Mouse (Mus musculus) CH12.LX (cell line): ENCODE data around the gene Aip. TPM values are rescaled to one million over a fixed set of nuclear protein-coding genes. Genes with fewer than 3 reads are reported as not detected.

Source experiments
- DNase-seq: peaks from one replicate; pipeline ENCODE4 v3.0.0-alpha.2; 2013; ENCODE audit errors: extremely low read depth
- H3K27ac ChIP-seq: 2 replicates; pipeline ENCODE4 v1.5.1; 2012; ENCODE audit warnings: low read depth, mild to moderate bottlenecking, control low read depth, moderate library complexity; ENCODE audit not compliant: insufficient read depth
- H3K27me3 ChIP-seq: replicated peaks from 2 replicates; pipeline ENCODE3; 2012; ENCODE audit warnings: inconsistent platforms
- H3K36me3 ChIP-seq, 2 experiments: replicated peaks in 1 of 2; 2 replicates each; pipeline versions ENCODE3 to v1.6.1; 2012; ENCODE audit warnings: inconsistent platforms in 1 of 2, low read length in 1 of 2, mild to moderate bottlenecking in 1 of 2, mixed read lengths in 1 of 2, moderate library complexity in 1 of 2; ENCODE audit not compliant: control insufficient read depth in 1 of 2, insufficient read depth in 1 of 2
- H3K4me1 ChIP-seq, 2 experiments: 2 replicates each; pipeline ENCODE4 v1.6.1; 2012; ENCODE audit warnings: inconsistent platforms in 1 of 2, moderate library complexity in 1 of 2; ENCODE audit not compliant: insufficient read depth in 2 of 2, control insufficient read depth in 1 of 2
- H3K4me2 ChIP-seq: 2 replicates; pipeline ENCODE4 v1.6.1; 2012; ENCODE audit warnings: low read depth, mild to moderate bottlenecking, control low read depth; ENCODE audit not compliant: poor library complexity, insufficient read depth, severe bottlenecking
- H3K4me3 ChIP-seq, 3 experiments: fragments of 150-350 bp in 1 of 3; sonication (generic) in 1 of 3; replicated peaks in 1 of 3; 2 replicates each; pipeline versions ENCODE3 to v1.5.1; 2011 to 2012; ENCODE audit warnings: low read depth in 2 of 3, low read length in 2 of 3, mild to moderate bottlenecking in 2 of 3, moderate library complexity in 2 of 3, control low read depth in 1 of 3, improper control_type of control experiment in 1 of 3, inconsistent platforms in 1 of 3, mixed read lengths in 1 of 3; ENCODE audit not compliant: poor library complexity in 1 of 3
- H3K79me2 ChIP-seq: replicated peaks from 2 replicates; pipeline ENCODE4 v1.6.1; 2012; ENCODE audit warnings: mild to moderate bottlenecking, moderate library complexity; ENCODE audit not compliant: control insufficient read depth, poor library complexity, insufficient read depth, severe bottlenecking; ENCODE audit errors: extremely low read depth
- H3K9ac ChIP-seq: 2 replicates; pipeline ENCODE4 v1.6.1; 2012; ENCODE audit warnings: low read depth, mild to moderate bottlenecking, control low read depth, moderate library complexity; ENCODE audit not compliant: insufficient read depth
- H3K9me3 ChIP-seq: replicated peaks from 2 replicates; pipeline ENCODE3; 2012; ENCODE audit warnings: low read length, inconsistent platforms, mixed read lengths
- BHLHE40 ChIP-seq: IDR thresholded peaks from 2 replicates; pipeline ENCODE4 v1.6.1; 2011; ENCODE audit warnings: mild to moderate bottlenecking, low read depth, low read length, improper control_type of control experiment
- CHD1 ChIP-seq: IDR thresholded peaks from 2 replicates; pipeline ENCODE4 v1.6.1; 2012; ENCODE audit warnings: low read depth, low read length, improper control_type of control experiment, inconsistent platforms
- CHD2 ChIP-seq: IDR thresholded peaks from 2 replicates; pipeline ENCODE4 v1.6.1; 2011; ENCODE audit warnings: low read length, improper control_type of control experiment
- ETS1 ChIP-seq: conservative IDR thresholded peaks from 2 replicates; pipeline ENCODE4 v1.6.1; 2012; ENCODE audit warnings: low read depth, mild to moderate bottlenecking, inconsistent platforms, low read length, improper control_type of control experiment, moderate library complexity
- MAX ChIP-seq: IDR thresholded peaks from 2 replicates; pipeline ENCODE4 v1.6.1; 2011; ENCODE audit warnings: low read length, improper control_type of control experiment
- MXI1 ChIP-seq: IDR thresholded peaks from 2 replicates; pipeline ENCODE4 v1.6.1; 2011; ENCODE audit warnings: mild to moderate bottlenecking, low read depth, low read length, improper control_type of control experiment
- MYC ChIP-seq: IDR thresholded peaks from 2 replicates; pipeline ENCODE4 v1.6.1; 2011; ENCODE audit warnings: low read depth, mild to moderate bottlenecking, improper control_type of control experiment, low read length
- NELFE ChIP-seq: IDR thresholded peaks from 2 replicates; pipeline ENCODE4 v1.6.1; 2011; ENCODE audit warnings: low read depth, low read length, improper control_type of control experiment
- NRF1 ChIP-seq: IDR thresholded peaks from 2 replicates; pipeline ENCODE4 v1.6.1; 2014; ENCODE audit warnings: low read depth, mild to moderate bottlenecking, inconsistent platforms, low read length, improper control_type of control experiment, moderate library complexity
- RAD21 ChIP-seq: IDR thresholded peaks from 2 replicates; pipeline ENCODE4 v1.6.1; 2011; ENCODE audit warnings: low read depth, mild to moderate bottlenecking, low read length, improper control_type of control experiment, moderate library complexity
- SIN3A ChIP-seq: IDR thresholded peaks from 2 replicates; pipeline ENCODE4 v1.6.1; 2012; ENCODE audit warnings: low read length, improper control_type of control experiment, inconsistent platforms
- USF1 ChIP-seq: IDR thresholded peaks from 2 replicates; pipeline ENCODE4 v1.6.1; 2014; ENCODE audit warnings: low read depth, mild to moderate bottlenecking, inconsistent platforms, low read length, improper control_type of control experiment
- ZC3H11A ChIP-seq: IDR thresholded peaks from 2 replicates; pipeline ENCODE4 v1.6.1; 2012; ENCODE audit warnings: low read depth, mild to moderate bottlenecking, inconsistent platforms, low read length, improper control_type of control experiment
- ZKSCAN1 ChIP-seq: IDR thresholded peaks from 2 replicates; pipeline ENCODE4 v1.6.1; 2012; ENCODE audit warnings: low read depth, inconsistent platforms, low read length, improper control_type of control experiment, borderline replicate concordance
- dilution Hi-C: fragments of 300-500 bp; cut with MboI; formaldehyde crosslinking; loops from 2 replicates; pipeline ENCODE4 v1.14.3; 2020; ENCODE audit warnings: low sequenced_read_pairs; ENCODE audit not compliant: extremely low pct_unique_long_range_greater_than_20kb, extremely low pct_ligation_motif_present
- in situ Hi-C: fragments of 300-500 bp; cut with MboI; formaldehyde crosslinking; loops from 3 replicates; pipeline ENCODE4 v1.14.3; 2019; ENCODE audit warnings: low sequenced_read_pairs, low pct_ligation_motif_present, low pct_unique_long_range_greater_than_20kb, mixed read lengths
- polyA plus RNA-seq: library from polyadenylated mRNA; unstranded; fragments of >175 nt; gene quantifications from 2 replicates; pipeline ENCODE4 v1.2.1, GENCODE M21; 2012; ENCODE audit warnings: low read depth; ENCODE audit not compliant: insufficient read length
- total RNA-seq, 2 experiments: library from RNA; depleted of rRNA; stranded (reverse); fragments of 300-350 nt in 1 of 2; fragments of >200 nt in 1 of 2; gene quantifications; 2 replicates each; pipeline ENCODE4 v1.2.3; 2012 to 2014

Aip gene
- total and polyA plus RNA-seq, 3 experiments = 11.7 to 64.8 (median 39.7) TPM

GRCm38 (mm10) chr19:4120496-4120895, 5.2 kb downstream of the Aip start:
- H3K4me1 ChIP-seq = peaks cover 17 to 72% of the 10 kb centered on the region in 2 experiments
- dilution Hi-C loops = no loop called here

GRCm38 (mm10) chr19:4119716-4120487, 5.8 kb downstream of the Aip start:
- no peak overlapping the region for H3K27ac ChIP-seq
- peaks cover 29 to 46% of the 10 kb centered on the region in 2 experiments for H3K36me3 ChIP-seq
- no peak overlapping the region for H3K9ac ChIP-seq
- in situ Hi-C loops = no loop called here
- H3K4me2 ChIP-seq = no peak overlapping the region
- H3K4me3 ChIP-seq = no peak overlapping the region
- no peaks in the 10 kb centered on the region for H3K27me3 ChIP-seq
- H3K79me2 ChIP-seq = 0 out of 2 replicates have a peak, but pooled peaks cover 2% of the 10 kb centered on the region
- H3K9me3 ChIP-seq = no peaks in the 10 kb centered on the region
- TF ChIP-seq BHLHE40 = no peak
- no peak for TF ChIP-seq ZC3H11A
- no peak for TF ChIP-seq CHD2
- no peak for TF ChIP-seq NRF1
- TF ChIP-seq USF1 = no peak
- TF ChIP-seq, all 38 proteins: peak for 0
- peaks cover 17 to 72% of the 10 kb centered on the region in 2 experiments for H3K4me1 ChIP-seq
- dilution Hi-C loops = no loop called here
- no peak for DNase-seq

More at GRCm38 (mm10) chr19:4120496-4120895, 5.2 kb downstream of the Aip start:
- DNase-seq = no peak
- H3K9ac ChIP-seq = no peak overlapping the region
- no peak overlapping the region for H3K27ac ChIP-seq
- H3K4me2 ChIP-seq = peak overlapping the region; percentile 21; the same call in 1 of the 2 replicates
- 0 out of 2 replicates have a peak, but pooled peaks cover 2% of the 10 kb centered on the region for H3K79me2 ChIP-seq
- in situ Hi-C loops = no loop called here
- peaks cover 23 to 40% of the 10 kb centered on the region in 2 experiments for H3K36me3 ChIP-seq
- H3K27me3 ChIP-seq = no peaks in the 10 kb centered on the region
- H3K4me3 ChIP-seq = peak overlapping the region in 1 of 3 experiments; percentile 49
- no peaks in the 10 kb centered on the region for H3K9me3 ChIP-seq
- TF ChIP-seq CHD1 (no peak), NRF1 (no peak), USF1 (no peak), BHLHE40 (no peak), MXI1 (no peak), MYC (no peak), NELFE (no peak), SIN3A (no peak), RAD21 (no peak)

- no peak overlapping the region for H3K4me2 ChIP-seq
- H3K9me3 ChIP-seq = no peaks in the 10 kb centered on the region
- no peak for TF ChIP-seq ETS1
- no peak for TF ChIP-seq MAX
- no peak for TF ChIP-seq ZKSCAN1
- TF ChIP-seq NRF1 = no peak
- H3K27me3 ChIP-seq = no peaks in the 10 kb centered on the region
- H3K27ac ChIP-seq = no peak overlapping the region
- in situ Hi-C loops = no loop called here
- H3K79me2 ChIP-seq = 0 out of 2 replicates have a peak, but pooled peaks cover 2% of the 10 kb centered on the region
- dilution Hi-C loops = no loop called here
- no peak overlapping the region for H3K9ac ChIP-seq
- H3K4me1 ChIP-seq = peaks cover 20 to 73% of the 10 kb centered on the region in 2 experiments
- no peak for DNase-seq
- no peak overlapping the region for H3K4me3 ChIP-seq
- peaks cover 37 to 57% of the 10 kb centered on the region in 2 experiments for H3K36me3 ChIP-seq
Observed at GRCm38 (mm10) chr19:4118350-4118749, 7.3 kb downstream of the Aip start.
